Mouse (Mus musculus): ENCODE measurements around the gene Cwf19l2. TPM values are rescaled to one million over a fixed set of nuclear protein-coding genes. Genes with fewer than 3 reads are reported as not detected.
A peak's percentile ranks its signal among the peaks of the same experiment; 100 is the strongest.
"Not testable (repeated sequence)": the region's sequence is repeated elsewhere in the genome, so short reads cannot be mapped to it uniquely, and the experiment has no call there.

Cwf19l2 gene
- total RNA-seq (2018; cell fraction: chromatin; rRNA removed) = 100 to 1,000 TPM in 19 of 26 experiments, 10 to 100 TPM in 7; 50.5 to 212 (median 146) TPM
- 10 to 100 TPM in 24 of 26 experiments, 1 to 10 TPM in 2; 9.6 to 20.0 (median 13.9) TPM for total RNA-seq (2018; cell fraction: cytosol; rRNA removed)
- 100 to 1,000 TPM in 6 of 26 experiments, 10 to 100 TPM in 20; 31.0 to 139 (median 58.8) TPM for total RNA-seq (2018; cell fraction: nucleus; rRNA removed)
- polyA plus RNA-seq (2018) = 11.4 to 18.4 TPM (median 14.2 TPM) in 3 replicates

- Histone ChIP-seq H3K79me2 (ENCODE audit: inconsistent target) (peaks cover 43% of the 10 kb centered on the region), H3K36me3 (ENCODE audit: inconsistent target) (no peaks in the 10 kb centered on the region), H3K27ac (peak within 1 kb of the TSS; percentile 81), H3K4me3 (ENCODE audit: inconsistent target) (peak within 1 kb of the TSS; percentile 95)
- WGBS (ENCODE audit: missing documents) = under 1% methylated on average over 28 of the region's 28 CpGs
Observed at GRCm38 (mm10) chr9:3403251-3404208, at the start of gene Cwf19l2. Cwf19l2 (plus strand) TSS chr9:3403592.

- not testable (repeated sequence) for H3K4me3 ChIP-seq (ENCODE audit: inconsistent target); H3K27ac ChIP-seq; H3K79me2 ChIP-seq (ENCODE audit: inconsistent target); H3K36me3 ChIP-seq (ENCODE audit: inconsistent target)
- 93% methylated on average over 1 of the region's 1 CpGs for WGBS (ENCODE audit: missing documents)
Observed at GRCm38 (mm10) chr9:3376323-3376722, 27.1 kb upstream of the Cwf19l2 start.

- Histone ChIP-seq H3K27ac (peak overlapping the region; percentile 81), H3K36me3 (ENCODE audit: inconsistent target) (no peaks in the 10 kb centered on the region), H3K4me3 (ENCODE audit: inconsistent target) (peak overlapping the region; percentile 95), H3K79me2 (ENCODE audit: inconsistent target) (peaks cover 52% of the 10 kb centered on the region)
- WGBS (ENCODE audit: missing documents) = 0% methylated on average over 13 of the region's 13 CpGs
Observed at GRCm38 (mm10) chr9:3404372-3404771, 980 bp downstream of the Cwf19l2 start.

GRCm38 (mm10) chr9:3439555-3440300 is 36.3 kb downstream of the Cwf19l2 start:
- H3K36me3 ChIP-seq (ENCODE audit: inconsistent target); H3K4me3 ChIP-seq (ENCODE audit: inconsistent target); H3K27ac ChIP-seq; H3K79me2 ChIP-seq (ENCODE audit: inconsistent target): not testable (repeated sequence)
- 94% methylated on average over 6 of the region's 6 CpGs for WGBS (ENCODE audit: missing documents)

- Histone ChIP-seq H3K36me3 (ENCODE audit: inconsistent target) (peaks cover 11% of the 10 kb centered on the region; the same call in 1 of the 2 replicates), H3K79me2 (ENCODE audit: inconsistent target) (no peaks in the 10 kb centered on the region), H3K27ac (no peak overlapping the region), H3K4me3 (ENCODE audit: inconsistent target) (no peak overlapping the region)
Observed at GRCm38 (mm10) chr9:3471897-3472296, 68.5 kb downstream of the Cwf19l2 start.

GRCm38 (mm10) chr9:3518645-3519044 is 115.3 kb downstream of the Cwf19l2 start:
- Histone ChIP-seq H3K36me3 (ENCODE audit: inconsistent target) (no peaks in the 10 kb centered on the region), H3K79me2 (ENCODE audit: inconsistent target) (no peaks in the 10 kb centered on the region), H3K27ac (no peak overlapping the region), H3K4me3 (ENCODE audit: inconsistent target) (no peak overlapping the region)
- 93% methylated on average over 1 of the region's 1 CpGs for WGBS (ENCODE audit: missing documents)

- Histone ChIP-seq H3K4me3 (ENCODE audit: inconsistent target) (no peak overlapping the region), H3K79me2 (ENCODE audit: inconsistent target) (no peaks in the 10 kb centered on the region), H3K27ac (no peak overlapping the region), H3K36me3 (ENCODE audit: inconsistent target) (no peaks in the 10 kb centered on the region)
- 71% methylated on average over 1 of the region's 1 CpGs for WGBS (ENCODE audit: missing documents)
Observed at GRCm38 (mm10) chr9:3519178-3519577, 115.8 kb downstream of the Cwf19l2 start.

GRCm38 (mm10) chr9:3521031-3521430 is 117.6 kb downstream of the Cwf19l2 start:
- 75% methylated on average over 2 of the region's 2 CpGs for WGBS (ENCODE audit: missing documents)
- Histone ChIP-seq H3K4me3 (ENCODE audit: inconsistent target) (no peak overlapping the region), H3K79me2 (ENCODE audit: inconsistent target) (no peaks in the 10 kb centered on the region), H3K36me3 (ENCODE audit: inconsistent target) (no peaks in the 10 kb centered on the region), H3K27ac (no peak overlapping the region)

Other genes starting within 250 kb of the Cwf19l2 start
- 4.0 to 5.4 TPM (median 5.2 TPM) in 3 replicates for gene Alkbh8, start 68.5 kb upstream of the Cwf19l2 start, polyA plus RNA-seq (2018)
- not detected in 3 replicates for gene Gucy1a2, start 129.2 kb downstream of the Cwf19l2 start, polyA plus RNA-seq (2018)

Measured in macrophage (primary cell).